Mouse (Mus musculus): ENCODE results near the gene Cacna2d1. TPM values are rescaled to one million over a fixed set of nuclear protein-coding genes. Genes with fewer than 3 reads are reported as not detected.

Gene Cacna2d1
- polyA plus RNA-seq, 1 experiment from 2014 or later = 32.8 TPM

- Histone ChIP-seq H3K4me3 (replicated peaks) (no peak overlapping the region), H3K9me3 (replicated peaks) (no peaks in the 10 kb centered on the region), H3K27me3 (replicated peaks) (no peaks in the 10 kb centered on the region), H3K4me2 (no peak overlapping the region), H3K36me3 (no peaks in the 10 kb centered on the region), H3K27ac (replicated peaks) (no peak overlapping the region), H3K9ac (replicated peaks) (no peak overlapping the region), H3K4me1 (no peaks in the 10 kb centered on the region)
- ATAC-seq (ENCODE audit: low FRiP score) = no peak
- 11% methylated on average over 2 of the region's 2 CpGs for WGBS
These were observed 79.9 kb downstream of the Cacna2d1 start for GRCm38 (mm10) chr5:16014392-16014791.

- Histone ChIP-seq H3K4me1 (no peaks in the 10 kb centered on the region), H3K4me2 (no peak overlapping the region), H3K9ac (replicated peaks) (no peak overlapping the region), H3K36me3 (no peaks in the 10 kb centered on the region), H3K9me3 (replicated peaks) (no peaks in the 10 kb centered on the region), H3K4me3 (replicated peaks) (no peak overlapping the region), H3K27ac (replicated peaks) (no peak overlapping the region), H3K27me3 (replicated peaks) (no peaks in the 10 kb centered on the region)
- ATAC-seq (ENCODE audit: low FRiP score) = no peak
- WGBS = 28% methylated on average over 4 of the region's 4 CpGs
These were observed 90.3 kb downstream of the Cacna2d1 start for GRCm38 (mm10) chr5:16024626-16025417.

- no peak for ATAC-seq (ENCODE audit: low FRiP score)
- no peaks in the 10 kb centered on the region for H3K36me3 ChIP-seq
- WGBS = 63% methylated on average over 6 of the region's 6 CpGs
- H3K9me3 ChIP-seq (replicated peaks) = no peaks in the 10 kb centered on the region
- H3K27ac ChIP-seq (replicated peaks) = no peak overlapping the region
- no peaks in the 10 kb centered on the region for H3K27me3 ChIP-seq (replicated peaks)
- H3K4me3 ChIP-seq (replicated peaks) = no peak overlapping the region
- no peak overlapping the region for H3K4me2 ChIP-seq
- H3K4me1 ChIP-seq = no peaks in the 10 kb centered on the region
- H3K9ac ChIP-seq (replicated peaks) = no peak overlapping the region
These were observed 94.4 kb downstream of the Cacna2d1 start for GRCm38 (mm10) chr5:16028881-16029280.

GRCm38 (mm10) chr5:16029481-16029880 lies 95.0 kb downstream of the Cacna2d1 start:
- Histone ChIP-seq H3K27ac (replicated peaks) (no peak overlapping the region), H3K36me3 (no peaks in the 10 kb centered on the region), H3K4me1 (no peaks in the 10 kb centered on the region), H3K4me3 (replicated peaks) (no peak overlapping the region), H3K27me3 (replicated peaks) (no peaks in the 10 kb centered on the region), H3K9me3 (replicated peaks) (no peaks in the 10 kb centered on the region), H3K4me2 (no peak overlapping the region), H3K9ac (replicated peaks) (no peak overlapping the region)
- 32% methylated on average over 5 of the region's 5 CpGs for WGBS
- ATAC-seq (ENCODE audit: low FRiP score) = no peak

GRCm38 (mm10) chr5:16033569-16033968 lies 99.1 kb downstream of the Cacna2d1 start:
- no peak overlapping the region for H3K4me2 ChIP-seq
- H3K9me3 ChIP-seq (replicated peaks) = no peaks in the 10 kb centered on the region
- H3K9ac ChIP-seq (replicated peaks) = no peak overlapping the region
- H3K4me3 ChIP-seq (replicated peaks) = no peak overlapping the region
- WGBS = 81% methylated on average over 1 of the region's 1 CpGs
- no peaks in the 10 kb centered on the region for H3K36me3 ChIP-seq
- no peaks in the 10 kb centered on the region for H3K27me3 ChIP-seq (replicated peaks)
- no peak for ATAC-seq (ENCODE audit: low FRiP score)
- no peaks in the 10 kb centered on the region for H3K4me1 ChIP-seq
- no peak overlapping the region for H3K27ac ChIP-seq (replicated peaks)

- no peak for ATAC-seq (ENCODE audit: low FRiP score)
- H3K27ac ChIP-seq (replicated peaks) = no peak overlapping the region
- no peak overlapping the region for H3K4me3 ChIP-seq (replicated peaks)
- H3K9ac ChIP-seq (replicated peaks) = no peak overlapping the region
- H3K27me3 ChIP-seq (replicated peaks) = no peaks in the 10 kb centered on the region
- no peaks in the 10 kb centered on the region for H3K9me3 ChIP-seq (replicated peaks)
- H3K4me1 ChIP-seq = no peaks in the 10 kb centered on the region
- H3K4me2 ChIP-seq = no peak overlapping the region
- 87% methylated on average over 1 of the region's 1 CpGs for WGBS
- no peaks in the 10 kb centered on the region for H3K36me3 ChIP-seq
These were observed 100.8 kb downstream of the Cacna2d1 start for GRCm38 (mm10) chr5:16035259-16035658.

- no peaks in the 10 kb centered on the region for H3K36me3 ChIP-seq
- no peak for ATAC-seq (ENCODE audit: low FRiP score)
- no peak overlapping the region for H3K4me2 ChIP-seq
- H3K9me3 ChIP-seq (replicated peaks) = no peaks in the 10 kb centered on the region
- peaks cover 8% of the 10 kb centered on the region for H3K4me1 ChIP-seq
- H3K27me3 ChIP-seq (replicated peaks) = no peaks in the 10 kb centered on the region
- H3K27ac ChIP-seq (replicated peaks) = no peak overlapping the region
- 71% methylated on average over 6 of the region's 6 CpGs for WGBS
- no peak overlapping the region for H3K9ac ChIP-seq (replicated peaks)
- no peak overlapping the region for H3K4me3 ChIP-seq (replicated peaks)
These were observed 110.8 kb downstream of the Cacna2d1 start for GRCm38 (mm10) chr5:16045147-16045878.

GRCm38 (mm10) chr5:16047452-16048191 lies 113.1 kb downstream of the Cacna2d1 start:
- 51% methylated on average over 10 of the region's 10 CpGs for WGBS
- no peak overlapping the region for H3K4me2 ChIP-seq
- H3K4me1 ChIP-seq = peaks cover 8% of the 10 kb centered on the region
- no peaks in the 10 kb centered on the region for H3K27me3 ChIP-seq (replicated peaks)
- no peak overlapping the region for H3K9ac ChIP-seq (replicated peaks)
- H3K9me3 ChIP-seq (replicated peaks) = no peaks in the 10 kb centered on the region
- peak; percentile 31; the same call in 1 of the 2 replicates for ATAC-seq (ENCODE audit: low FRiP score)
- H3K4me3 ChIP-seq (replicated peaks) = no peak overlapping the region
- H3K27ac ChIP-seq (replicated peaks) = no peak overlapping the region
- no peaks in the 10 kb centered on the region for H3K36me3 ChIP-seq

GRCm38 (mm10) chr5:16056795-16057194 lies 122.3 kb downstream of the Cacna2d1 start:
- H3K9me3 ChIP-seq (replicated peaks) = no peaks in the 10 kb centered on the region
- no peak overlapping the region for H3K27ac ChIP-seq (replicated peaks)
- no peaks in the 10 kb centered on the region for H3K4me1 ChIP-seq
- H3K36me3 ChIP-seq = no peaks in the 10 kb centered on the region
- no peaks in the 10 kb centered on the region for H3K27me3 ChIP-seq (replicated peaks)
- no peak overlapping the region for H3K9ac ChIP-seq (replicated peaks)
- 60% methylated on average over 2 of the region's 2 CpGs for WGBS
- ATAC-seq (ENCODE audit: low FRiP score) = no peak
- no peak overlapping the region for H3K4me3 ChIP-seq (replicated peaks)
- no peak overlapping the region for H3K4me2 ChIP-seq

GRCm38 (mm10) chr5:16062773-16063172 lies 128.3 kb downstream of the Cacna2d1 start:
- no peaks in the 10 kb centered on the region for H3K27me3 ChIP-seq (replicated peaks)
- no peaks in the 10 kb centered on the region for H3K36me3 ChIP-seq
- no peak overlapping the region for H3K9ac ChIP-seq (replicated peaks)
- H3K4me3 ChIP-seq (replicated peaks) = no peak overlapping the region
- H3K4me2 ChIP-seq = no peak overlapping the region
- 28% methylated on average over 5 of the region's 5 CpGs for WGBS
- H3K4me1 ChIP-seq = peaks cover 4% of the 10 kb centered on the region; the same call in 1 of the 2 replicates
- peak; percentile 61; the same call in 1 of the 2 replicates for ATAC-seq (ENCODE audit: low FRiP score)
- no peaks in the 10 kb centered on the region for H3K9me3 ChIP-seq (replicated peaks)
- H3K27ac ChIP-seq (replicated peaks) = peak overlapping the region; percentile 37; the same call in 1 of the 2 replicates

- ATAC-seq (ENCODE audit: low FRiP score) = no peak
- Histone ChIP-seq H3K27me3 (replicated peaks) (no peaks in the 10 kb centered on the region), H3K36me3 (no peaks in the 10 kb centered on the region), H3K4me1 (peaks cover 4% of the 10 kb centered on the region; the same call in 1 of the 2 replicates), H3K27ac (replicated peaks) (no peak overlapping the region), H3K9ac (replicated peaks) (no peak overlapping the region), H3K4me2 (no peak overlapping the region), H3K9me3 (replicated peaks) (no peaks in the 10 kb centered on the region), H3K4me3 (replicated peaks) (no peak overlapping the region)
These were observed 128.8 kb downstream of the Cacna2d1 start for GRCm38 (mm10) chr5:16063273-16063672.

Measured in neural tube, embryonic 15.5 days (tissue).